Mouse (Mus musculus): ENCODE results near the gene Drd2. TPM values are rescaled to one million over a fixed set of nuclear protein-coding genes. Genes with fewer than 3 reads are reported as not detected.

The Drd2 gene
- total and polyA plus RNA-seq, 2 experiments, result not detected

- no peak overlapping the region for H3K4me3 ChIP-seq (ENCODE audit: insufficient read depth, low read depth, low read length)
- H3K36me3 ChIP-seq (ENCODE audit: control insufficient read depth, insufficient read depth, low read length), result no peaks in the 10 kb centered on the region
- no peak for DNase-seq (ENCODE audit: extremely low read depth, low read depth, low spot score)
- no peak for TF ChIP-seq POLR2A (IDR thresholded peaks at IDR 0.05; ENCODE audit: extremely low read depth, insufficient read depth, low read length)
- no peak for TF ChIP-seq CTCF (IDR thresholded peaks at IDR 0.05; ENCODE audit: low read depth, low read length)
- no peaks in the 10 kb centered on the region for H3K79me2 ChIP-seq (ENCODE audit: control insufficient read depth, insufficient read depth, low read length)
- no peaks in the 10 kb centered on the region for H3K27me3 ChIP-seq (ENCODE audit: control insufficient read depth, insufficient read depth, low read length)
- 94% methylated on average over 5 of the region's 5 CpGs for WGBS
- no peak overlapping the region for H3K27ac ChIP-seq (replicated peaks; ENCODE audit: insufficient read depth, low read depth, low read length)
- no peak overlapping the region for H3K9ac ChIP-seq (ENCODE audit: low read depth, low read length)
- H3K4me1 ChIP-seq (ENCODE audit: control insufficient read depth, insufficient read depth, low read length), result no peaks in the 10 kb centered on the region
Observed at GRCm38 (mm10) chr9:49423866-49424265, 83.4 kb downstream of the Drd2 start.

- 36% methylated on average over 1 of the region's 1 CpGs for WGBS
- no peak for DNase-seq (ENCODE audit: extremely low read depth, low read depth, low spot score)
- H3K79me2 ChIP-seq (ENCODE audit: control insufficient read depth, insufficient read depth, low read length), result no peaks in the 10 kb centered on the region
- H3K9ac ChIP-seq (ENCODE audit: low read depth, low read length), result no peak overlapping the region
- H3K4me1 ChIP-seq (ENCODE audit: control insufficient read depth, insufficient read depth, low read length), result no peaks in the 10 kb centered on the region
- H3K27ac ChIP-seq (replicated peaks; ENCODE audit: insufficient read depth, low read depth, low read length), result no peak overlapping the region
- no peak overlapping the region for H3K4me3 ChIP-seq (ENCODE audit: insufficient read depth, low read depth, low read length)
- no peaks in the 10 kb centered on the region for H3K36me3 ChIP-seq (ENCODE audit: control insufficient read depth, insufficient read depth, low read length)
- H3K27me3 ChIP-seq (ENCODE audit: control insufficient read depth, insufficient read depth, low read length), result no peaks in the 10 kb centered on the region
- TF ChIP-seq POLR2A (IDR thresholded peaks at IDR 0.05; ENCODE audit: extremely low read depth, insufficient read depth, low read length) (no peak), CTCF (IDR thresholded peaks at IDR 0.05; ENCODE audit: low read depth, low read length) (no peak)
Observed at GRCm38 (mm10) chr9:49425585-49425984, 85.2 kb downstream of the Drd2 start.

DNA sequence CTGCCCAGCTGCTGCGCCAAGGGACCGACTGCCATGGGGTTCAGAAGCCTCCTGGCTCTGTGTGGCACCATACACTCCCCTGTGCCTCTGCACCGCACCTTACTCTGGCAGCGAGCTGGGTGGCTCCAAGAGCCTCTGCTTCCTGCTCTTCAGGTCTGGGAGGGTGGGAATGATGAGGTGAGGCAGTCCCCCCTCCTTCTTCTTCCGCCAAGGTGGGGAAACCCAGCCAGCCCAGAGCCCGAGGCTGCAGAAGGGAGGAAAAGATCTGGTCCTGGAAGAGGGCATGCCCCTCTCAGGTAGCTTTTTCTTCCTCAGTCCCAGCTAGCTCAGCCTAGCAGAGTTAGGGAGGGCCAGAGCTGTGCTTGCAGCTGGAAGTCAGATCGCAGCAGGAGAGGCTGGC is 86.5 kb downstream of the Drd2 start, which contains the start of gene Ankk1:
TSS of gene Ankk1 (minus strand) at position 101 of the 400 bp plus-strand sequence.
- DNase-seq (ENCODE audit: extremely low read depth, low read depth, low spot score), result no peak
- 78% methylated on average over 7 of the region's 7 CpGs for WGBS
- Histone ChIP-seq H3K4me3 (ENCODE audit: insufficient read depth, low read depth, low read length) (no peak within 1 kb of the TSS), H3K27me3 (ENCODE audit: control insufficient read depth, insufficient read depth, low read length) (no peaks in the 10 kb centered on the region), H3K36me3 (ENCODE audit: control insufficient read depth, insufficient read depth, low read length) (no peaks in the 10 kb centered on the region), H3K4me1 (ENCODE audit: control insufficient read depth, insufficient read depth, low read length) (no peaks in the 10 kb centered on the region), H3K27ac (replicated peaks; ENCODE audit: insufficient read depth, low read depth, low read length) (no peak within 1 kb of the TSS), H3K79me2 (ENCODE audit: control insufficient read depth, insufficient read depth, low read length) (no peaks in the 10 kb centered on the region), H3K9ac (ENCODE audit: low read depth, low read length) (no peak within 1 kb of the TSS)
- TF ChIP-seq POLR2A (IDR thresholded peaks at IDR 0.05; ENCODE audit: extremely low read depth, insufficient read depth, low read length), result no peak
- no peak for TF ChIP-seq CTCF (IDR thresholded peaks at IDR 0.05; ENCODE audit: low read depth, low read length)

GRCm38 (mm10) chr9:49427478-49427877 is 87.1 kb downstream of the Drd2 start:
- Histone ChIP-seq H3K36me3 (ENCODE audit: control insufficient read depth, insufficient read depth, low read length) (no peaks in the 10 kb centered on the region), H3K27ac (replicated peaks; ENCODE audit: insufficient read depth, low read depth, low read length) (no peak overlapping the region), H3K4me3 (ENCODE audit: insufficient read depth, low read depth, low read length) (no peak overlapping the region), H3K27me3 (ENCODE audit: control insufficient read depth, insufficient read depth, low read length) (no peaks in the 10 kb centered on the region), H3K9ac (ENCODE audit: low read depth, low read length) (no peak overlapping the region), H3K4me1 (ENCODE audit: control insufficient read depth, insufficient read depth, low read length) (no peaks in the 10 kb centered on the region), H3K79me2 (ENCODE audit: control insufficient read depth, insufficient read depth, low read length) (no peaks in the 10 kb centered on the region)
- DNase-seq (ENCODE audit: extremely low read depth, low read depth, low spot score), result no peak
- WGBS, result 62% methylated on average over 5 of the region's 5 CpGs
- TF ChIP-seq CTCF (IDR thresholded peaks at IDR 0.05; ENCODE audit: low read depth, low read length) (no peak), POLR2A (IDR thresholded peaks at IDR 0.05; ENCODE audit: extremely low read depth, insufficient read depth, low read length) (no peak)

- H3K36me3 ChIP-seq (ENCODE audit: control insufficient read depth, insufficient read depth, low read length), result no peaks in the 10 kb centered on the region
Observed at GRCm38 (mm10) chr9:49442621-49443020, 102.2 kb downstream of the Drd2 start.

GRCm38 (mm10) chr9:49450491-49450890 is 110.1 kb downstream of the Drd2 start:
- no peak for DNase-seq (ENCODE audit: extremely low read depth, low read depth, low spot score)
- H3K27me3 ChIP-seq (ENCODE audit: control insufficient read depth, insufficient read depth, low read length), result peaks cover 7% of the 10 kb centered on the region; the same call in 1 of the 2 replicates
- H3K79me2 ChIP-seq (ENCODE audit: control insufficient read depth, insufficient read depth, low read length), result no peaks in the 10 kb centered on the region
- H3K36me3 ChIP-seq (ENCODE audit: control insufficient read depth, insufficient read depth, low read length), result no peaks in the 10 kb centered on the region
- 75% methylated on average over 3 of the region's 3 CpGs for WGBS
- no peak for TF ChIP-seq POLR2A (IDR thresholded peaks at IDR 0.05; ENCODE audit: extremely low read depth, insufficient read depth, low read length)
- TF ChIP-seq CTCF (IDR thresholded peaks at IDR 0.05; ENCODE audit: low read depth, low read length), result no peak
- no peak overlapping the region for H3K9ac ChIP-seq (ENCODE audit: low read depth, low read length)
- no peak overlapping the region for H3K4me3 ChIP-seq (ENCODE audit: insufficient read depth, low read depth, low read length)
- H3K4me1 ChIP-seq (ENCODE audit: control insufficient read depth, insufficient read depth, low read length), result no peaks in the 10 kb centered on the region
- H3K27ac ChIP-seq (replicated peaks; ENCODE audit: insufficient read depth, low read depth, low read length), result no peak overlapping the region

More at GRCm38 (mm10) chr9:49442621-49443020, 102.2 kb downstream of the Drd2 start:
- Histone ChIP-seq H3K9ac (ENCODE audit: low read depth, low read length) (no peak overlapping the region), H3K4me1 (ENCODE audit: control insufficient read depth, insufficient read depth, low read length) (no peaks in the 10 kb centered on the region), H3K79me2 (ENCODE audit: control insufficient read depth, insufficient read depth, low read length) (no peaks in the 10 kb centered on the region), H3K4me3 (ENCODE audit: insufficient read depth, low read depth, low read length) (no peak overlapping the region), H3K27me3 (ENCODE audit: control insufficient read depth, insufficient read depth, low read length) (no peaks in the 10 kb centered on the region), H3K27ac (replicated peaks; ENCODE audit: insufficient read depth, low read depth, low read length) (no peak overlapping the region)
- DNase-seq (ENCODE audit: extremely low read depth, low read depth, low spot score), result no peak
- TF ChIP-seq CTCF (IDR thresholded peaks at IDR 0.05; ENCODE audit: low read depth, low read length), result no peak
- TF ChIP-seq POLR2A (IDR thresholded peaks at IDR 0.05; ENCODE audit: extremely low read depth, insufficient read depth, low read length), result no peak
- 74% methylated on average over 3 of the region's 3 CpGs for WGBS
